Mouse (Mus musculus) CH12.LX (cell line): ENCODE results near the gene Tm7sf3. TPM values are rescaled to one million over a fixed set of nuclear protein-coding genes. Genes with fewer than 3 reads are reported as not detected.
A peak's percentile ranks its signal among the peaks of the same experiment; 100 is the strongest.

Experiments used
- DNase-seq: peaks from one replicate; pipeline ENCODE4 v3.0.0-alpha.2; 2013; ENCODE audit errors: extremely low read depth
- H3K27ac ChIP-seq: 2 replicates; pipeline ENCODE4 v1.5.1; 2012; ENCODE audit warnings: low read depth, mild to moderate bottlenecking, control low read depth, moderate library complexity; ENCODE audit not compliant: insufficient read depth
- H3K27me3 ChIP-seq: replicated peaks from 2 replicates; pipeline ENCODE3; 2012; ENCODE audit warnings: inconsistent platforms
- H3K36me3 ChIP-seq, 2 experiments: replicated peaks in 1 of 2; 2 replicates each; pipeline versions ENCODE3 to v1.6.1; 2012; ENCODE audit warnings: inconsistent platforms in 1 of 2, low read length in 1 of 2, mild to moderate bottlenecking in 1 of 2, mixed read lengths in 1 of 2, moderate library complexity in 1 of 2; ENCODE audit not compliant: control insufficient read depth in 1 of 2, insufficient read depth in 1 of 2
- H3K4me1 ChIP-seq, 2 experiments: 2 replicates each; pipeline ENCODE4 v1.6.1; 2012; ENCODE audit warnings: inconsistent platforms in 1 of 2, moderate library complexity in 1 of 2; ENCODE audit not compliant: insufficient read depth in 2 of 2, control insufficient read depth in 1 of 2
- H3K4me2 ChIP-seq: 2 replicates; pipeline ENCODE4 v1.6.1; 2012; ENCODE audit warnings: low read depth, mild to moderate bottlenecking, control low read depth; ENCODE audit not compliant: poor library complexity, insufficient read depth, severe bottlenecking
- H3K4me3 ChIP-seq, 3 experiments: fragments of 150-350 bp in 1 of 3; sonication (generic) in 1 of 3; replicated peaks in 1 of 3; 2 replicates each; pipeline versions ENCODE3 to v1.5.1; 2011 to 2012; ENCODE audit warnings: low read depth in 2 of 3, low read length in 2 of 3, mild to moderate bottlenecking in 2 of 3, moderate library complexity in 2 of 3, control low read depth in 1 of 3, improper control_type of control experiment in 1 of 3, inconsistent platforms in 1 of 3, mixed read lengths in 1 of 3; ENCODE audit not compliant: poor library complexity in 1 of 3
- H3K79me2 ChIP-seq: replicated peaks from 2 replicates; pipeline ENCODE4 v1.6.1; 2012; ENCODE audit warnings: mild to moderate bottlenecking, moderate library complexity; ENCODE audit not compliant: control insufficient read depth, poor library complexity, insufficient read depth, severe bottlenecking; ENCODE audit errors: extremely low read depth
- H3K9ac ChIP-seq: 2 replicates; pipeline ENCODE4 v1.6.1; 2012; ENCODE audit warnings: low read depth, mild to moderate bottlenecking, control low read depth, moderate library complexity; ENCODE audit not compliant: insufficient read depth
- H3K9me3 ChIP-seq: replicated peaks from 2 replicates; pipeline ENCODE3; 2012; ENCODE audit warnings: low read length, inconsistent platforms, mixed read lengths
- BHLHE40 ChIP-seq: IDR thresholded peaks from 2 replicates; pipeline ENCODE4 v1.6.1; 2011; ENCODE audit warnings: mild to moderate bottlenecking, low read depth, low read length, improper control_type of control experiment
- CHD2 ChIP-seq: IDR thresholded peaks from 2 replicates; pipeline ENCODE4 v1.6.1; 2011; ENCODE audit warnings: low read length, improper control_type of control experiment
- E2F4 ChIP-seq: IDR thresholded peaks from 2 replicates; pipeline ENCODE4 v1.6.1; 2011; ENCODE audit warnings: low read depth, low read length, improper control_type of control experiment; ENCODE audit not compliant: insufficient replicate concordance
- ELF1 ChIP-seq: IDR thresholded peaks from 2 replicates; pipeline ENCODE4 v1.6.1; 2014; ENCODE audit warnings: low read depth, mild to moderate bottlenecking, inconsistent platforms, low read length, improper control_type of control experiment
- ETS1 ChIP-seq: conservative IDR thresholded peaks from 2 replicates; pipeline ENCODE4 v1.6.1; 2012; ENCODE audit warnings: low read depth, mild to moderate bottlenecking, inconsistent platforms, low read length, improper control_type of control experiment, moderate library complexity
- GABPA ChIP-seq: IDR thresholded peaks from 2 replicates; pipeline ENCODE4 v1.6.1; 2012; ENCODE audit warnings: low read depth, low read length, improper control_type of control experiment, inconsistent platforms; ENCODE audit not compliant: insufficient replicate concordance
- HCFC1 ChIP-seq: IDR thresholded peaks from 2 replicates; pipeline ENCODE4 v1.6.1; 2012; ENCODE audit warnings: low read depth, mild to moderate bottlenecking, inconsistent platforms, low read length, improper control_type of control experiment
- IRF4 ChIP-seq: IDR thresholded peaks from 2 replicates; pipeline ENCODE4 v1.6.1; 2014; ENCODE audit warnings: low read depth, mild to moderate bottlenecking, inconsistent platforms, low read length, improper control_type of control experiment
- JUND ChIP-seq: conservative IDR thresholded peaks from 2 replicates; pipeline ENCODE4 v1.6.1; 2011; ENCODE audit warnings: low read depth, low read length, improper control_type of control experiment
- KAT2A ChIP-seq: IDR thresholded peaks from 2 replicates; pipeline ENCODE4 v1.6.1; 2012; ENCODE audit warnings: low read length, improper control_type of control experiment, inconsistent platforms; ENCODE audit not compliant: insufficient replicate concordance
- MEF2A ChIP-seq: IDR thresholded peaks from 2 replicates; pipeline ENCODE4 v1.6.1; 2014; ENCODE audit warnings: low read depth, mild to moderate bottlenecking, inconsistent platforms, low read length, improper control_type of control experiment, borderline replicate concordance
- MYC ChIP-seq: IDR thresholded peaks from 2 replicates; pipeline ENCODE4 v1.6.1; 2011; ENCODE audit warnings: low read depth, mild to moderate bottlenecking, improper control_type of control experiment, low read length
- NELFE ChIP-seq: IDR thresholded peaks from 2 replicates; pipeline ENCODE4 v1.6.1; 2011; ENCODE audit warnings: low read depth, low read length, improper control_type of control experiment
- PAX5 ChIP-seq: IDR thresholded peaks from 2 replicates; pipeline ENCODE4 v1.6.1; 2012; ENCODE audit warnings: low read length, inconsistent platforms, mixed read lengths
- POLR2A ChIP-seq: IDR thresholded peaks from 2 replicates; pipeline ENCODE4 v1.6.1; 2011; ENCODE audit warnings: low read depth, mild to moderate bottlenecking, improper control_type of control experiment, low read length
- RAD21 ChIP-seq: IDR thresholded peaks from 2 replicates; pipeline ENCODE4 v1.6.1; 2011; ENCODE audit warnings: low read depth, mild to moderate bottlenecking, low read length, improper control_type of control experiment, moderate library complexity
- SIN3A ChIP-seq: IDR thresholded peaks from 2 replicates; pipeline ENCODE4 v1.6.1; 2012; ENCODE audit warnings: low read length, improper control_type of control experiment, inconsistent platforms
- SMC3 ChIP-seq: IDR thresholded peaks from 2 replicates; pipeline ENCODE4 v1.6.1; 2011; ENCODE audit warnings: low read depth, low read length, improper control_type of control experiment
- TCF12 ChIP-seq: IDR thresholded peaks from 2 replicates; pipeline ENCODE4 v1.6.1; 2014; ENCODE audit warnings: low read depth, mild to moderate bottlenecking, inconsistent platforms, low read length, improper control_type of control experiment
- UBTF ChIP-seq: IDR thresholded peaks from 2 replicates; pipeline ENCODE4 v1.6.1; 2012; ENCODE audit warnings: low read depth, mild to moderate bottlenecking, inconsistent platforms, low read length, improper control_type of control experiment, moderate library complexity
- USF2 ChIP-seq: conservative IDR thresholded peaks from 2 replicates; pipeline ENCODE4 v1.6.1; 2011; ENCODE audit warnings: low read depth, low read length, improper control_type of control experiment
- ZC3H11A ChIP-seq: IDR thresholded peaks from 2 replicates; pipeline ENCODE4 v1.6.1; 2012; ENCODE audit warnings: low read depth, mild to moderate bottlenecking, inconsistent platforms, low read length, improper control_type of control experiment
- ZKSCAN1 ChIP-seq: IDR thresholded peaks from 2 replicates; pipeline ENCODE4 v1.6.1; 2012; ENCODE audit warnings: low read depth, inconsistent platforms, low read length, improper control_type of control experiment, borderline replicate concordance
- ZNF384 ChIP-seq: IDR thresholded peaks from 2 replicates; pipeline ENCODE4 v1.6.1; 2012; ENCODE audit warnings: low read depth, low read length, improper control_type of control experiment, inconsistent platforms
- dilution Hi-C: fragments of 300-500 bp; cut with MboI; formaldehyde crosslinking; loops from 2 replicates; pipeline ENCODE4 v1.14.3; 2020; ENCODE audit warnings: low sequenced_read_pairs; ENCODE audit not compliant: extremely low pct_unique_long_range_greater_than_20kb, extremely low pct_ligation_motif_present
- in situ Hi-C: fragments of 300-500 bp; cut with MboI; formaldehyde crosslinking; loops from 3 replicates; pipeline ENCODE4 v1.14.3; 2019; ENCODE audit warnings: low sequenced_read_pairs, low pct_ligation_motif_present, low pct_unique_long_range_greater_than_20kb, mixed read lengths
- polyA plus RNA-seq: library from polyadenylated mRNA; unstranded; fragments of >175 nt; gene quantifications from 2 replicates; pipeline ENCODE4 v1.2.1, GENCODE M21; 2012; ENCODE audit warnings: low read depth; ENCODE audit not compliant: insufficient read length
- total RNA-seq, 2 experiments: library from RNA; depleted of rRNA; stranded (reverse); fragments of 300-350 nt in 1 of 2; fragments of >200 nt in 1 of 2; gene quantifications; 2 replicates each; pipeline ENCODE4 v1.2.3; 2012 to 2014

Gene Tm7sf3
- total and polyA plus RNA-seq, 3 experiments, result 11.4 to 23.9 (median 13.4) TPM

DNA sequence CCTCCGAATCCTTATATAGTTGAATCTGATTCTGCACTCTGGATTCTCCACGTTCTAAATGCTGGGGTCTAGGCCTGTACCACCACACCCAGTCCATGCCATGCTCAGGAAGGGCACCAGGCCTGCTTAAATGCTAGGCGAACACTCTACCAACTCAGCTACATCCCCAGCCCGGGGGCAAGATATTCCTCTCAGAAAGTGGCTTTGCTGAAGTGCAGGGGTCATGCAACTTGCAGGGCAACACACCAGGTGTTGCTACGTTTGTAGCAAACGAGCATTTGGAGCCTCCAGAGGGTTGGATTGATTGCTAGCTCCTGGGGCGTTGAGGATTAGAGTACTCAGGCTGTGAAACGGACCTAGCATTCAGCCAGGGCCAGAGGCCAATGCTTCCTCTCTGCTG lies 9.5 kb downstream of the Tm7sf3 start:
- H3K27ac ChIP-seq, result no peak overlapping the region
- DNase-seq, result no peak
- H3K79me2 ChIP-seq, result no peaks in the 10 kb centered on the region
- H3K9ac ChIP-seq, result peak overlapping the region; percentile 92
- TF ChIP-seq SIN3A (no peak), ZC3H11A (no peak), GABPA (no peak), HCFC1 (no peak), CHD2 (no peak), ZKSCAN1 (no peak), E2F4 (no peak), KAT2A (no peak), ETS1 (no peak), ELF1 (no peak), PAX5 (no peak), ZNF384 (no peak), RAD21 (no peak)
- H3K4me3 ChIP-seq, result peak overlapping the region in 2 of 3 experiments; percentile 75 to 94
- no peaks in the 10 kb centered on the region for H3K9me3 ChIP-seq
- peaks cover 12 to 13% of the 10 kb centered on the region in 2 experiments for H3K4me1 ChIP-seq
- H3K4me2 ChIP-seq, result peak overlapping the region; percentile 26
- in situ Hi-C loops, result no loop called here
- no peaks in the 10 kb centered on the region for H3K27me3 ChIP-seq
- dilution Hi-C loops, result no loop called here
- no peaks in the 10 kb centered on the region for H3K36me3 ChIP-seq

GRCm38 (mm10) chr6:146632403-146632802 lies 10.2 kb downstream of the Tm7sf3 start:
- TF ChIP-seq UBTF, result no peak
- no peak for TF ChIP-seq MEF2A
- TF ChIP-seq IRF4, result no peak
- TF ChIP-seq JUND, result no peak
- no peak for TF ChIP-seq NELFE
- no peak for TF ChIP-seq USF2
- no peak for TF ChIP-seq SMC3
- TF ChIP-seq MYC, result no peak
- TF ChIP-seq ZC3H11A, result no peak
- no peak for TF ChIP-seq PAX5
- no peak for TF ChIP-seq TCF12
- TF ChIP-seq BHLHE40, result no peak
- no peak for TF ChIP-seq ZKSCAN1
- TF ChIP-seq POLR2A, result no peak
- no peak for TF ChIP-seq ELF1
- TF ChIP-seq ZNF384, result no peak
- TF ChIP-seq E2F4, result no peak
- Histone ChIP-seq H3K9ac (no peak overlapping the region), H3K4me2 (no peak overlapping the region), H3K27me3 (no peaks in the 10 kb centered on the region), H3K79me2 (no peaks in the 10 kb centered on the region), H3K9me3 (no peaks in the 10 kb centered on the region), H3K36me3 (no peaks in the 10 kb centered on the region), H3K4me3 (no peak overlapping the region), H3K27ac (no peak overlapping the region), H3K4me1 (peaks cover 12 to 13% of the 10 kb centered on the region in 2 experiments)
- dilution Hi-C loops (no loop called here), in situ Hi-C loops (no loop called here)
- DNase-seq, result no peak
